Mouse (Mus musculus): ENCODE measurements around the gene Sfmbt2. TPM values are rescaled to one million over a fixed set of nuclear protein-coding genes. Genes with fewer than 3 reads are reported as not detected.
"Not testable (repeated sequence)": the region's sequence is repeated elsewhere in the genome, so short reads cannot be mapped to it uniquely, and the experiment has no call there.

The Sfmbt2 gene
- total RNA-seq (2021) = 1 to 10 TPM; 5.2 to 5.4 TPM

DNA sequence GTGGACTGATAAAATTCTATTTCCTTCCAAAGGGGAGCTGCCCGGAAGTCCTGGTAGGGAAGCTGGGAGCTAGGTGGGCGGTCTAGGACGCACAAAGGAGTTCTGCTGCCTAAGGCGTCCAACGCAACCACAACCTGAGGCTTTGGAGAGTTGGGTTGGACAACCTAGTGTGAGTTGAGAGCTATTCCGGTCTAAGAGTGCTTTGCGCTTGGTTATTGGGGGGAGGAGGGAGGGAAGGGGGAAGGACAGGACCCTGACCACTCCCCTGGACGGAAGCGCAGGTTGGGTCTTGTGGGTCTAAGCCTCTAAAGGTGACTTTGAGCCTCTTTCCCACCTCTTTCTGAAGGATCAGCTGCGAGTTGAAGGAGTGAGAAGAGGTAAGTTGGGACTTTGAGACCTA is at the start of gene Sfmbt2:
TSS of gene Sfmbt2 (plus strand) at position 335 of the 400 bp plus-strand sequence.
- intact Hi-C loops (cut with DNase I) = loop anchor here (5.0 kb wide), 1 partner anchor 692 kb away; no protein-coding TSS in a partner anchor
- DNase-seq = no peak

DNA sequence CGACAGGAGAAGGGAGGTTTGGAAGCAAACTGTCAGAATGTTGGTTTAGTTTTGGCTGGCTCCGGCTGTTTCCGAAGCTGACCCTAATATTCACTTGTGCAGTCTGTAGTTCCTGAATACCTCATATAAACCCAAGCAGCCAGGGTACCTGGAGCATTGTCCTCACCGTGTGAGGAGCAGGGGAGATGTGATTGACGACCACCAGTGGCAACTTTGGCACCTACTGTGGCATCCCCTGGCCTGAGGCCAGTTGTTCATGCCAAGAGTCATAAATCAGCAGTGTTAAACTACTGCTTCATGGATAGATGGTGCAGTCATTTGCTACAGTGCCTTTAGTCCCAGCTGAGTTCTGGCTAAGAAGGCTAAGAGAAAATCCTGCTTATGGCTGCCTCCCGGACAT is 49.2 kb upstream of the Sfmbt2 start:
- DNase-seq = peak; percentile 79
- intact Hi-C loops (cut with DNase I) = no loop called here

DNA sequence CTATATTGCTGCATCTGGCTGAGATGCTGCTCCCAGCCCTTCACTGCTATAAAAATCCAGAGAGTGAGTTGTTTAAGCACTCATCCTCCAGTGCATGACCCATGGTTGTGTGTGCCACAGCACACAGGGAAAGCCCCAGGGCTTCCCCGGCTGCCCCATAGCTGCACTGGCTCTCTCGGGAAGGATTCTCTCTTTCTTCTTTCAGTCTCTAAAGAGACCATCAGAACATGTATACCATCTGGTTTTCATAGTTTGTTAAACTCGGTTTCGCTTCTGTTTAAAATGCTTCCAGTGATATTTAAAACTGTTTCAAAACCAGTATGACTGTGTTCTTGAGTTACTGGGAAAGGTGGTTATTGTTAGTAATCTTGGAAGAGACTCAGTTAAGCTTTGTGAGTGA is 47.1 kb upstream of the Sfmbt2 start:
- intact Hi-C loops (cut with DNase I) = no loop called here
- no peak for DNase-seq

DNA sequence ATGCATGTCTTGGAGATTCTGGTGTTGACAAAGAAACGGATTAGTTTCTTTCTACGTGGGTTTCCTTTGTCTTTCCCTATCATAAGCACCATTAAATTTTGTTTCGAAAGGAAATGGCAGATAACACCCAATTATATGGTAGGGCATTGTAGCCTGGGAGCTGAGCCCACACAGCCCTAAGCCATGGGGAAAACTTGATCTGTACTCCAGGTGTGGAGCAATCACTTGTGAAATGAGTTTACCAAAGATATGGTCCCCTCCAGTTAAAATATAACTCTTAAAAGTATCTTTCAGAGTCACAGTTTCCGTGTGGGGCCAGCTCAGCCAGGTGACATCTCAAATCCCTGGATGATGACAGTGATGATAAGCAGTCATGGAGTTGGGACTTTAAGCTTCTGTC is 45.3 kb upstream of the Sfmbt2 start:
- intact Hi-C loops (cut with DNase I) = no loop called here
- no peak for DNase-seq

DNA sequence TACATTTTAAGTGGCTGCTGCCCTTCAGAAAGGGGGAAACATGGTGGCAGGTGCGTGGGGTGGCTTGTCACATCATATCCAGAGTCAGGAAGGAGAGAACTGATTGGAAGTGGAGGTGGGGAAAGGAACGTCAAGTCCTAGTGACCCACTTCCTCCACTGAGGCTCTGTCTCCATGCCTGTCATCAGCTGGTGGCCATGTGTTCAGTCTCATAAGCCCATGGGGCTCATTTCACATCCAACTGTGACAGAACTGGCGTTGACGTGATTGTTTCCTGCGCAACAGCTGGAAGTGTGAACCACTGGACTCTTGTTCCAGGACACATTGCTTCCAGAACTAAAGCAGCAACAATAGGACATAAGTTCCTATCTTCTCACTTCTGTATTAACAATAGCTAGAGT is 40.1 kb upstream of the Sfmbt2 start:
- intact Hi-C loops (cut with DNase I) = no loop called here
- no peak for DNase-seq

DNA sequence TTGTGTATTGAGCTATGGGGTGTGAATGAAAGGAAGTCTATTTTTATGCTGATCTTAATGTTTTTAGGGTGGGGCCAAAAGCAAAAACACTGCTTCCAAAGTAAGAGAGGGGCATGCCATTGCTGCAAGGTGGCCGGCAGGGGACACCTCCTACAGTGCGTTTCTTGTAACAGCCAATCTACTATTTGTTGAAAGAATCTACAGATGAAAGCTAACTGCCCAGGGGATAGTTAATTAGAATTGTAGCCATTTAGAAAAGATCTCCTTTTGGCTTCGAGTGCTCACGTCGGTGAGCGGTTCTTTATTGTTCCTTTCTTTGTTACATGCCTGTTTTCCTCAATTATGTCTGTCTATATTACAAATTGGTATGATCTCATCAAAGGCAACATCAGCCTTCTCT is 36.0 kb upstream of the Sfmbt2 start:
- intact Hi-C loops (cut with DNase I) = no loop called here
- DNase-seq = no peak

DNA sequence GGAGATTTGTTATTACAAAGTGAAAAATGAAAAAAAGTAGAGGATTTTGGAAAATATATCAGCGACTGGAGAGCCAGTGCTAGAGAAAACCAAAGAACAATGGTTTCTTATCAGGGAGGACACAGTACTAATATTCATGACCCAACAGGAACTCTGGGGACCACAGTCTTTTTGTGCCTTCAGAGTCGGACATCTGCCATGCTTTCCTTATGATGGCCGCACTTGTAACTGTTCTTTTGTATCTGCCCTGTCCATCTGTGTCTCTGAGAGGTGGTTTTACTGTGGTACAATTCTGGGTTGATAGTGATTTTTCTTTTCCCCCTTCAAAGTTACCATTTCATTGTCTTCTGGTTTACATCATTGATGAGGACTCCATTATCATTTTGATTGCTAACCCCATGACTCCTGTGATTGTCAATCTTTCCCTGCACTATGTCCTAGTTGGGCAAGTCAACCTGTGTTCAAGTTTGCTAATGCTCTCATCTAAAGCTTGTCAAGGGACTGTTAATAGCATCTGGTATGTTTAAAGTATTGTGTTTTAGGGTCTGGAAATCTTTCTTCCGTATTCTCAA is 35.2 kb upstream of the Sfmbt2 start:
- intact Hi-C loops (cut with DNase I) = no loop called here

DNA sequence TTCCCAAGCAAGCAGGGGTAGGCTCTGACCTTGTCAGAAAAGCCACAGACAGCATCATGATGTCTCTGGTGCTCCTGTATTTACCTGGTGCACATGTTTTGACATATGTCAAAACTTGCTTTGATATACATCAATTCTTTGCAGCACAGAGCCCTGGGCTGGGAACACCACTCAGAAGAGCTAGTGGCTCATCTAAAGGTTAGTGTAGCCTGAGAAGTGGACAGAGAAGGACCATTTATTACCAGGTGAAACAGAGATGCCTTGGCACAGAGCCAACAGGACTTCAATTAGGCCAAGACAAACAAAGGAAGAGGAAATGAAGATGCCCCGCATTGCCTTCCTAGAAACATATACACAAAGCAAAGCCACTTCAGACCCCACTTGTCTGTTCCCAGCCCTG is 30.3 kb upstream of the Sfmbt2 start:
- intact Hi-C loops (cut with DNase I) = no loop called here
- no peak for DNase-seq

More for the DNA sequence above, 35.2 kb upstream of the Sfmbt2 start:
- DNase-seq = no peak

DNA sequence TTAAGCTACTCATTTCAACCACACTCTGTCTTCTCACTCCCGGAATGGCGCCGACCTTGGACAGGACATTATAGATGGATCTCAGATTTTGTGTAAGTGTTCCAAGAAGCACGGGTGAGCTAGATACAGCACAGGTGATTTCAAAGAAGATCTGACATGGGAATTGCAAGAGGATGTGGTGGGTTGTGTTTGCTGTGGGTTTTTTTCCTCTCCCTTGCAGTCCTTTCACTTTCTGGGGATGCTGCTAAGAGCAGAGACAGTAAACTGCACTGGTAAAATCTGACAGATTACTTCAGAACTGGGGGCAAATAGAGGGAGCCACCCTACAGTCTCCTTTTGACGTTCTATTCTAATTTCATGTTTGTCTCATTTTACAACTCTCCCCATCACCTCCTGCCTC is 26.8 kb upstream of the Sfmbt2 start:
- intact Hi-C loops (cut with DNase I) = no loop called here
- no peak for DNase-seq

DNA sequence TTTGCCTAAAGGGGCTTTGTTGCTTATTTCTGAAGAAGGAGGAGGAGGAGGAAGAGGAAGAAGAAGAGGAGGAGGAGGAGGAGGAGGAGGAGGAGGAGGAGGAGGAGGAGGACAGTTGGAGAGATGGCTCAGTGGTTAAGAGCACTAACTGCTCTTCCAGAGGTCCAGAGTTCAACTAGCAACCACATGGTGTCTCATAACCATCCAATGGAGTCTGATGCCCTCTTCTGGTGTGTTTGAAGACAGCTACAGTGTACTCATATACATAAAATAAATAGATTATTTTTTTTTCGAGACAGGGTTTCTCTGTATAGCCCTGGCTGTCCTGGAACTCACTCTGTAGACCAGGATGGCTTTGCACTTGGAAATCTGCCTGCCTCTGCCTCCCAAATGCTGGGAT is 26.2 kb upstream of the Sfmbt2 start:
- DNase-seq; intact Hi-C loops (cut with DNase I): not testable (repeated sequence)

DNA sequence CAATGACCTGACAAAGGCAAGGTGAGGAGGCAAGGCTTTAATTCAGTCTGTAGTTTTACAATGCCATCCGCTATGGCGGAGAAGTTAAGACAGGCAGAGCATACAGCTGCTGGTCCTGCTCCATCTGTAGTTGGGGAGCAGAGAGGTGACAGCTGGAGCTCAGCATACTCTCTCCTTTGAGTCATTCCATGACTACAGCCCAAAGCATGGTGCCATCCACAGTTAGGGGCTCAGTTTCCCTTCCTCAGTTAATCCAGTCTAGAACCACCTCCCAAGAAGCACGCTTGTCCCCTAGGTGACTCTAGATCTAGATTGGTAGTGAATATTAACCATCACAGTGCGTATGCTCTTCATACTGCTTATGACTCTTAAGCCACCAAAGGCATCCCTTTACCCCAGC is 23.1 kb upstream of the Sfmbt2 start:
- no peak for DNase-seq
- intact Hi-C loops (cut with DNase I) = no loop called here

DNA sequence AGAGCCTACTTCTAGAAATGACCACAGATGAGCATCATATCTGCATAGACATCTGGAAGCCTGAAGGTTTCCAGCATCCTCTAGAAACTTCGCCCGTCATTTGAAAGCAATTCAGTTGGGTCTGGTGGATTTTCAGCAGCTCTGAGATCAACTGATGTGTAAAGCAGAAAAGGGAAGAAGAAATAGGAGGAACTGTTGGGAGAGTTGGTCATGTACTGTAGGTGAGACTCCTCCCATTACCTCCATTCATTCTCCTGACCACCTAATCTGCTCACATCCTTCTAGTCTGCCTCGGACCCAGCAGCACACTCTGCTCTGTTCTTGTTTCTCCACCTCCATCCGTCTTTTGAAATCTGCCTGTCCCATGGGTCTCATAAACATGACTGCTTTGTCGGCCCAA is 22.3 kb upstream of the Sfmbt2 start:
- intact Hi-C loops (cut with DNase I) = no loop called here
- no peak for DNase-seq

DNA sequence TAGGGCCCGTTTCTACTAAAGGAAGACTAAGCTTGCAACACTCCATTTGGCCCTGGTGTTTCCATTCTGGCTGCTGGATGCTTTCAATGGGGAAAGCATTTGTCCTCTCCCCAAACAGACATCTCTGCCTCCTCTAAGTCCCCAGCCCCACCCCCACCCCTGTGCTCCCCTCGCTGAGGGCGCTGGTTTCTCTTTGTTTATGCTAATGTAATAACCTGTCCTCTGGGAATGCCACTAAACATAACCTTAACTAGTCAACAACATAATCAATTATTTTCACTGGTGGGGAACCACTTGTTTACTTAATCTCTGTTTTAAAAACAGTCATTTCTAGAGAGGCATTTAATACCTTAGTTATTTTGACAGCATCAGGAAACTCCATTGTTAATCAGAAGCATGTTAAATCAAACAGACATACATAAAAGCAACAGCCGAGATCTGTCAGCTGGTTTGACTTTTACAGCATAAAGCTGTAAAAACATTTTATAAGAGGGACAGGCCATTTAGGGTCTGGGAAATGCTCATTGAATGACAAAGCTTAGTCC is 20.0 kb upstream of the Sfmbt2 start:
- intact Hi-C loops (cut with DNase I) = no loop called here
- DNase-seq = no peak

DNA sequence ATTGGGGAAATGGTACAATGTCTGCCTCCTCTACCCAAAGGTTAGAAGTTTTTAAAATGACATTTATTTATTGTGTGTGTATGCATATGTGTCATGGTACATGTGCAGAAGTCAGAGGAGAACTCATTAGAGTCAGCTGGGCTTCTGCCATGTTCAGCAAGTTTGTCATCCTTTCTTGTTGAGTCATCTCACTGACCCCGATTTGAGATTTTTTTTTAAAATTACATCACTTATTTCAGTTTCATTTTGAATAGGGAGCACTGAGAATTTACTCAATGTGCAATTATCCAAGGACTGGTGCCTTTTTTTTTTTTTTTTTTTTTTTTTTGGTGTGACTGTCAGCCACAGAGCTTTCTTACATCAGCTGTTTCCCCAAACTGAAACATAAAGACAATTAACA is 19.2 kb upstream of the Sfmbt2 start:
- no peak for DNase-seq
- intact Hi-C loops (cut with DNase I) = no loop called here

DNA sequence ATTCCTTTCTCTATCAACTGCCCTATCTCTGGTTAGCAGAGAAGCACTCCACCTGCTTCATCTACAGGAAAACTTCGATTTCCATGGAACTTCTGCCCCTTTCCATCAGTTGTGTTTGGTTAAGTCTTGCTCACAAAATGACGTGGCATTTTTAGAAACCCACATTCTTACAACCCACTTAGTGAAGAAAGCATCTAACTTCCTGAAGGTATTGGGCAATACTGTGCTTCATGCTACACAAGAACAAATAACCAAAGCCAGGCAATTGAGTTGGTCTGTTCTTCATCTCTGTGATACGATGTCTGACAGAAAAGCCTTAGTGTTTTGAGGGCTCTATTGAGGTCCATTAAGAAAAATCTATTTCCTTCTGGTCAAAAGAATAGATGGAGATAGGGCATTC is 17.4 kb upstream of the Sfmbt2 start:
- no peak for DNase-seq

DNA sequence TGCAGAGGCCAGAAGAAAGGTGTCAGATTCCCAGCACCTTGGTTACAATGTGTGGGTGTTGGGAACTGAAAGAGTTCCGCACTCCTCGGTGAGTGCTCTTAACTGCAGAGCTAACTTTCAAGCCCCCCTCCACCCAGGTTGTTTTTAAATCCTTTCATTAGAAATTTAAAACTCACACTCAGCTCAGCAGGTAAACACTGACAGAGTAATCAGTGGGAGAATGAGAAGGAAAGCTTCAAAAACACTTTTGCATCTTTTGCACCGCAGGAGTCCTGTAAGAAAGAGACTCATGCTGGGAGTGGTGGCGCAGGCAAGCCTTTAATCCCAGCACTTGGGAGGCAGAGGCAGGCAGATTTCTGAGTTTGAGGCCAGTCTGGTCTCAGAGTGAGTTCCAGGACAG is 16.4 kb upstream of the Sfmbt2 start:
- intact Hi-C loops (cut with DNase I) = no loop called here
- DNase-seq = no peak

More for the DNA sequence above, 17.4 kb upstream of the Sfmbt2 start:
- intact Hi-C loops (cut with DNase I) = no loop called here

DNA sequence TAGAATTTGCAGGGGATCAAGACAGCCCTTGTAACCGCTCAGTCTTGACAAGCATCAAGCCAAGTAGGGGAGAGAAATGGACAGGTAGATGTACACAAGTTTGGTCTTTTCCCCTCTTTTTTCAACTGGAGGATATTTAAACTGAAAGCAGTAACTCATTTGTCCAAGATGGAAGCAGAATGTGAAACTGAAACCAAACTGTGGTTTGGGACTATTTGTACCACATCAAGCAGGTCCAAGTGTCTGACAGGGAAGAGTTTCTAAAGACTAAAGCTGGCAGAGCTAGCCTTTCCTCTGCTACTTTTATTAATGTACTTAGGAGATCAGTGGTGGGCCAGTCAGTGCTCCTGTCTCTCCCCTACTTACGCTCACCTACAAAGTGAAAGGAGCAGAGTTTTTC is 10.4 kb upstream of the Sfmbt2 start:
- intact Hi-C loops (cut with DNase I) = no loop called here
- no peak for DNase-seq

DNA sequence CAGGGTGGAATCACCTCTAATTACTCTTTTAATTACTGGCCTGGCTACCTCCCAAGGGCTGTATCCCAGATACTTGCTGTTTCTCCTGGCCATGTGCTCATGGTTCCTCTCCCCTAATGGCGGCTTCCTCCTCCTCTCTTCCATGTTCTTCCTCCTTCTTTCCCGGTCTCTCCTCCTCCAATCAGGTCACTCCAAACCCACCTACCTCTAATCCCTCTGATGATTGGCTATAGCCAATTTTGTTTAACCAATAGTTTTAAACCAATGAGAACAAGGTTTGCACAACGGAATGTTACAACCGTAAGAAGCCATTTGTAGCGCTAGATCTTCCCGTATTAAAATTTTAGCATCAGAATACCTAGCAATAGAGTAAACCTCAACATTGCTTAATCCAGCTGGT is 5.2 kb upstream of the Sfmbt2 start:
- no peak for DNase-seq
- intact Hi-C loops (cut with DNase I) = loop anchor here (5.0 kb wide), 1 partner anchor 927 kb away; no protein-coding TSS in a partner anchor

DNA sequence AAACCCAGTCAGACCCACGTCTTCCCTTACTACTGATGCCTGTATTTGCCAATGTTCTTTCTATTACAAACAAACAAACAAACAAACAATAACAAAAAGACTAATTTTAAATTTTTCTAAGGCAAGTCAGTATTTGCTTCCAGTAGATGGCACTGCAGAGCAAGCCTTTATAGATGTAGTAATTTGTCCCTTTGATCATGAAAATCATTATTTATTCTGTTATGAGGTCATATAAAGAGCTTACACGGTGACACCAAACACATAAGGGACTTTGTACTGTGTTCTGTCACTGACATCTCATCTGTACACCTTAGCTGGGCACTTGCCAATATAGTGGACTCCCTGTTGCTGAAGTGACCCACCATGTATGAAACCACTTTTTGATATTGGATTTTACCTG is 4.0 kb upstream of the Sfmbt2 start:
- DNase-seq = no peak
- intact Hi-C loops (cut with DNase I) = loop anchor here (5.0 kb wide), 1 partner anchor 926 kb away; no protein-coding TSS in a partner anchor

DNA sequence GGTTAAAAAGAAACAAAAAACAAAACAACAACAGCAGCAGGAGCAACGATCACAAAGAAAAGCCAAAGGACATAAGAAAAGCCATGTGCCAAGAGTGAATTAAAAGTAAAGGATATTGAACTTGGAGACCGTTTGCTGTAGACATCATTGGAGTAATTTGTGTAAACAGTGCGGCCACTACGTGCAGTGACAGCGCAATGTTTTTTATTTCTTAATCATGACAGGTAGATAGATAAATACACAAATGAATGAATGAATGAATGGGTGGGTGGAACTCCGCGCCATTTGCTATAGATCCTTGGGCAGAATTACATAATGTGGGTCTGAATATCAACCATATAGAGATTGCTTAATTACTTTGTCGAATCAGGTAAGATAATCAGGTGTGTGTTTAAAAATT is 634 bp upstream of the Sfmbt2 start:
- DNase-seq = no peak
- intact Hi-C loops (cut with DNase I) = loop anchor here (5.0 kb wide), 2 partner anchors 693 to 923 kb away; no protein-coding TSS in a partner anchor

DNA sequence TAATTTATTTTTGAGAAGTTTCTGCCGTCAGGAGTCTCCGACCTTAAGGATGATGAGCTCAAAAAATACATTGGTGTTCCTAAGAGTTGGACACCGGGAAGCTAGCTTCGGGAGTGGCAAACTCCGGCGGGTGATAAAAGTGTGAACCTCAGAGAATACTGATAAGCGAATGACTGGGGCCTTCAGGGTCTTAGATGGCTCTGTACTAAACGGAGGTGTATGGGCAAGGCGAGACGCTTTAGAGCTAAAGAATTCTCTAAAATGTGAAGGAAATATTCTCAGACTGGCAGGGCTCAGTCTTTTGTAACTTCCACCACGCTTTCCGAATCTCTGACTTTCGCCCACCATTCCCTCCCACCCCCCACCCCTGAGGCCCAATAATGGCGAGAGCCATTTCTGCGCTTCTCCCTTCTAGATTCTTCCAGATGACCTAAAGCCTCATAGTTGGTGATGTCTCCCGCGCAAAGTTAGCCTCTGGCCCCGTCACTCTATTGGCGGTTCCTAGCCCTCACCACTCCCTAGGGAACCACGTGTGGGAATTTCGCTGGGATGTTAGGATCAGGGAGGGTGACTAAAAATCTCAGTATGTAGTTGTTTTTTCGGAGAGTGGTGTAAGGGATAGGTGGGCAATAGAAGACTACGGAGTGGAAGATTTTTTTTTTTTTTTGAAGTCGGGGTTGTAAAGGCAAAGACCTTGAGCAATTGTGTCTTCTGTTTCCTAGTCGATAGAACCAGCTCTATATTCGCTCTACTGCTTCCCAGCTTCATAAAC is 563 bp downstream of the Sfmbt2 start:
- intact Hi-C loops (cut with DNase I) = loop anchor here (5.0 kb wide), 1 partner anchor 691 kb away; no protein-coding TSS in a partner anchor
- DNase-seq = no peak

DNA sequence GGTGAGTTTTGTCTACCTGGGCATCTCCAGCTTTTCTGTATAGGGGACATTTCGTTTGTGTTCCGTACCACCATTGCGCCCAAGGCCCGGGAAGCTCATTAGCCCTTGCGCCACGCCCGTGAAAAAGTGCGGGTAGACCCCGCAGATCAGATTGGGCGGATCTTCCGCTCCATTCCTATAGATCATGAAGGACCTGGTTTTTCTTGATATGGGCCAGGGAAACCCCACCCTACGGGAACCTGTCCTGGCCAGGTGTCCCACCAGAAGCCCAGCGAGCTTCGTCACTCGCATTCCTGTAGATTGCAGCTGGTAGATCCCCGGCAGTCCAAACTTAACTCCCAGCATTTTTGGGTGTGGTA is 1.1 kb downstream of the Sfmbt2 start:
- intact Hi-C loops (cut with DNase I) = loop anchor here (5.0 kb wide), 1 partner anchor 691 kb away; no protein-coding TSS in a partner anchor
- DNase-seq = no peak
